8 mouse cellular contexts compared by ENCODE assay signal in the genomic region with DNA sequence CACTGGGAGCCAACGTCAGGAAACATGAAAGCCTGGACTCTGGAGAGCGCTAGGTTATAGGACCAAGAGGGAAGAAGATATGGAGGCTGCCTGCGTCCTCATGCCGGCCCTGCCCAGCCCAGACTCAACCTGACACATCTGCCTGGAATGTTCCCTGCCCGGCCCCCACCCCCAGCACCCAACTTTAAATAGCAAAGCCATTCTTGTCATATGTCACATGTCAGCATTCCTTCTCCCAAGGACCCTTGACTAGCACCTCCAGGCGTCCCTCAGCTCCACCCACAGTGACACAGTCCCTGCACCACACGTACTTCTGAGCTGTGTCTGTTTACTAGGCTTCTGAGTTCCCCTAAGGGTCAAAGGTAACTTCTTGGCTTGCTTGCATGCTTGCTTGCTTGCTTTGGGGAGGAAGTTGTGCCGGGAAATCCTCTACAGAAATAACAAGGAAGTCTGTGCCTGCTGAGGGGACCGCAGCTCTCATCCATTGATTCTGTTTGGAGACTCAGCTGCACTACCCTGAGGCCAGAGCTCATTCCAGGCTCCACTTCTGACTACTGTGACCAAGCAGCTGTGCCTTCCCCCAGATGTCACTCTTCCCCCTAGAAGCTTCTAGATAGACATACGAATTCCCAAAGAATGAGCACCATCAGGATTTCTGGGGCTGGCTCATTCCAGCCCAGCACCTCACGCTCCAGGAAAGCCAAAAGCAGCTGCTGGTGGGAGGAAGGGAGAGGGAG. TPM values are rescaled to one million over a fixed set of nuclear protein-coding genes. Genes with fewer than 3 reads are reported as not detected.
DNase-seq lines count a peak whose midpoint lies in the region; ATAC-seq lines count a peak whose summit lies in the region.

No protein-coding gene starts in this region.

- no peak for ATAC-seq in limb, embryonic 11.5 days (ENCODE audit: insufficient number of reproducible peaks, low FRiP score, low TSS enrichment, low read depth)
- ATAC-seq in midbrain, embryonic 13.5 days, result no peak
- no peak for ATAC-seq in inflammation-experienced regulatory T-cells, adult 6 months

- 30% methylated on average over 11 of the region's 11 CpGs for WGBS in embryonic facial prominence, embryonic 10.5 days
- WGBS in hindbrain, embryonic 10.5 days, result 40% methylated on average over 11 of the region's 11 CpGs
- WGBS in limb, embryonic 11.5 days, result 42% methylated on average over 11 of the region's 11 CpGs
- WGBS in midbrain, embryonic 13.5 days, result 58% methylated on average over 11 of the region's 11 CpGs

- H3K4me3 ChIP-seq in embryonic facial prominence, embryonic 10.5 days, result peak overlapping the region; percentile 25; the same call in 1 of the 2 replicates
- 0 out of 2 replicates have a peak overlapping the region, but pooled peaks have one; percentile 9 for H3K4me3 ChIP-seq in hindbrain, embryonic 10.5 days
- no peak overlapping the region for H3K4me3 ChIP-seq in limb, embryonic 11.5 days (ENCODE audit: low read depth, low read length)
- no peak overlapping the region for H3K4me3 ChIP-seq in midbrain, embryonic 13.5 days (replicated peaks)

- H3K4me1 ChIP-seq in embryonic facial prominence, embryonic 10.5 days, result peaks cover 77% of the 10 kb centered on the region
- H3K4me1 ChIP-seq in hindbrain, embryonic 10.5 days (replicated peaks), result peaks cover 87% of the 10 kb centered on the region
- H3K4me1 ChIP-seq in limb, embryonic 11.5 days (ENCODE audit: control insufficient read depth, insufficient read depth, low read length), result peaks cover 33% of the 10 kb centered on the region
- peaks cover 61% of the 10 kb centered on the region for H3K4me1 ChIP-seq in midbrain, embryonic 13.5 days (replicated peaks)

- H3K27me3 ChIP-seq in embryonic facial prominence, embryonic 10.5 days (replicated peaks; ENCODE audit: low read depth, poor library complexity, severe bottlenecking), result no peaks in the 10 kb centered on the region
- no peaks in the 10 kb centered on the region for H3K27me3 ChIP-seq in hindbrain, embryonic 10.5 days (ENCODE audit: insufficient read depth, poor library complexity, severe bottlenecking)
- H3K27me3 ChIP-seq in limb, embryonic 11.5 days (ENCODE audit: control insufficient read depth, insufficient read depth, low read length), result no peaks in the 10 kb centered on the region
- H3K27me3 ChIP-seq in midbrain, embryonic 13.5 days, result no peaks in the 10 kb centered on the region

- no peaks in the 10 kb centered on the region for H3K36me3 ChIP-seq in embryonic facial prominence, embryonic 10.5 days (replicated peaks)
- H3K36me3 ChIP-seq in hindbrain, embryonic 10.5 days, result no peaks in the 10 kb centered on the region
- no peaks in the 10 kb centered on the region for H3K36me3 ChIP-seq in limb, embryonic 11.5 days (ENCODE audit: control insufficient read depth, insufficient read depth, low read length)
- H3K36me3 ChIP-seq in midbrain, embryonic 13.5 days, result no peaks in the 10 kb centered on the region

- H3K9me3 ChIP-seq in embryonic facial prominence, embryonic 10.5 days, result no peaks in the 10 kb centered on the region
- no peaks in the 10 kb centered on the region for H3K9me3 ChIP-seq in hindbrain, embryonic 10.5 days
- H3K9me3 ChIP-seq in limb, embryonic 11.5 days (ENCODE audit: control insufficient read depth, low read length), result no peaks in the 10 kb centered on the region
- H3K9me3 ChIP-seq in midbrain, embryonic 13.5 days, result no peaks in the 10 kb centered on the region

- peak overlapping the region; percentile 20; the same call in 1 of the 2 replicates for H3K4me2 ChIP-seq in limb, embryonic 11.5 days (ENCODE audit: low read depth, severe bottlenecking)
- no peak overlapping the region for H3K4me2 ChIP-seq in midbrain, embryonic 13.5 days (replicated peaks)

- no peak overlapping the region; the same call in 1 of the 2 replicates for H3K9ac ChIP-seq in limb, embryonic 11.5 days (ENCODE audit: low read length)
- 0 out of 2 replicates have a peak overlapping the region, but pooled peaks have one; percentile 6 for H3K9ac ChIP-seq in midbrain, embryonic 13.5 days (replicated peaks)

- DNase-seq in left cerebral cortex, adult 18-20 months (ENCODE audit: low spot score in 2 of 2), result peak; percentile 65 to 83
- DNase-seq in left cerebral cortex, adult 11 months (ENCODE audit: low spot score), result no peak
- peak; percentile 37 for DNase-seq in embryonic facial prominence, embryonic 10.5 days (ENCODE audit: low spot score)
- DNase-seq in hindbrain, embryonic 10.5 days (ENCODE audit: low spot score), result peak; percentile 29
- DNase-seq in limb, embryonic 11.5 days (ENCODE audit: low spot score), result no peak
- no peak for DNase-seq in testis, postnatal 14 days (ENCODE audit: low spot score)

- peak overlapping the region; percentile 77 for H3K27ac ChIP-seq in embryonic facial prominence, embryonic 10.5 days (replicated peaks)
- peak overlapping the region; percentile 88 for H3K27ac ChIP-seq in hindbrain, embryonic 10.5 days
- peak overlapping the region; percentile 56 for H3K27ac ChIP-seq in limb, embryonic 11.5 days (replicated peaks; ENCODE audit: low read depth, low read length)
- peak overlapping the region; percentile 94 for H3K27ac ChIP-seq in midbrain, embryonic 13.5 days

RNA-seq across cellular contexts. Expression of gene Scyl1, which starts 39.1 kb away (rescaled TPM):
- 10 to 100 TPM; 90.8 to 93.4 TPM for total RNA-seq in left cerebral cortex, adult 18-20 months (2021)
- polyA plus RNA-seq in embryonic facial prominence, embryonic 10.5 days (2016; fragmentation: Nextera tagmentation; extraction: Ambion mirVana), result 72.0 and 74.9 TPM in 2 replicates
- polyA plus RNA-seq in hindbrain, embryonic 10.5 days (2016; fragmentation: Nextera tagmentation; extraction: Ambion mirVana), result 68.2 and 69.5 TPM in 2 replicates
- polyA plus RNA-seq in limb, embryonic 11.5 days (2014; fragmentation: Nextera tagmentation; extraction: Ambion mirVana), result 65.8 and 66.6 TPM in 2 replicates
- polyA plus RNA-seq in midbrain, embryonic 13.5 days (2015; fragmentation: Nextera tagmentation; extraction: Ambion mirVana), result 64.9 and 70.0 TPM in 2 replicates
- 10 to 100 TPM; 14.2 to 19.5 (median 15.4) TPM for polyA plus RNA-seq in inflammation-experienced regulatory T-cells, adult 6 months (2017; shearing (Covaris generic))

Comparison
In these comparisons a context has a peak if more than half of its experiments do, and no peak if none do; other contexts are left out.
1. DNase-seq: peak in left cerebral cortex, adult 18-20 months (2 of 2), embryonic facial prominence, embryonic 10.5 days (single experiment) and hindbrain, embryonic 10.5 days (single experiment); none in left cerebral cortex, adult 11 months (single experiment), limb, embryonic 11.5 days (single experiment) and testis, postnatal 14 days (single experiment).
2. H3K4me3 ChIP-seq: peak in embryonic facial prominence, embryonic 10.5 days (single experiment) and hindbrain, embryonic 10.5 days (single experiment); none in limb, embryonic 11.5 days (single experiment) and midbrain, embryonic 13.5 days (single experiment).
3. Peak in every context shown above with its lines, with median percentiles within 50 percentile points of each other: H3K27ac ChIP-seq.